Mouse (Mus musculus): ENCODE measurements at regions not wholly inside any gene's neighbourhood (a gene's known extent, or its start where the extent isn't known, plus 50 kb on each side); places are given as distances from the start of the nearest gene placed in this dataset.

- DNase-seq (ENCODE audit: low spot score): no peak
These were observed 354.2 kb upstream of the Col3a1 start for GRCm38 (mm10) chr1:44957125-44957524.

- no peak for DNase-seq (ENCODE audit: low spot score)
These were observed 324.2 kb upstream of the Col3a1 start for GRCm38 (mm10) chr1:44987171-44987570.

- DNase-seq (ENCODE audit: low spot score): no peak
These were observed 290.8 kb upstream of the Col3a1 start for GRCm38 (mm10) chr1:45020516-45020915.

- DNase-seq (ENCODE audit: low spot score): no peak
These were observed 290.1 kb upstream of the Col3a1 start for GRCm38 (mm10) chr1:45021234-45021633.

- DNase-seq (ENCODE audit: low spot score): peak; percentile 39
These were observed 289.0 kb upstream of the Col3a1 start for GRCm38 (mm10) chr1:45022146-45022841.

- DNase-seq (ENCODE audit: low spot score): no peak
These were observed 288.0 kb upstream of the Col3a1 start for GRCm38 (mm10) chr1:45023336-45023735.

GRCm38 (mm10) chr1:45031436-45032027 lies 279.8 kb upstream of the Col3a1 start:
- no peak for DNase-seq (ENCODE audit: low spot score)

GRCm38 (mm10) chr1:45033343-45033742 lies 278.0 kb upstream of the Col3a1 start:
- no peak for DNase-seq (ENCODE audit: low spot score)

GRCm38 (mm10) chr1:45041328-45041727 lies 270.0 kb upstream of the Col3a1 start:
- DNase-seq (ENCODE audit: low spot score): no peak

GRCm38 (mm10) chr1:45041815-45042214 lies 269.5 kb upstream of the Col3a1 start:
- DNase-seq (ENCODE audit: low spot score): no peak

GRCm38 (mm10) chr1:45043245-45043926 lies 268.0 kb upstream of the Col3a1 start:
- no peak for DNase-seq (ENCODE audit: low spot score)

- no peak for DNase-seq (ENCODE audit: low spot score)
These were observed 220.3 kb upstream of the Col3a1 start for GRCm38 (mm10) chr1:45090841-45091535.

- no peak for DNase-seq (ENCODE audit: low spot score)
These were observed 210.4 kb upstream of the Col3a1 start for GRCm38 (mm10) chr1:45100966-45101365.

GRCm38 (mm10) chr1:45116409-45117144 lies 194.8 kb upstream of the Col3a1 start:
- DNase-seq (ENCODE audit: low spot score): no peak

- no peak for DNase-seq (ENCODE audit: low spot score)
These were observed 176.1 kb upstream of the Col3a1 start for GRCm38 (mm10) chr1:45135152-45135714.

GRCm38 (mm10) chr1:45147019-45147418 lies 164.3 kb upstream of the Col3a1 start:
- DNase-seq (ENCODE audit: low spot score): no peak

GRCm38 (mm10) chr1:45181632-45182031 lies 129.7 kb upstream of the Col3a1 start:
- DNase-seq (ENCODE audit: low spot score): no peak

- DNase-seq (ENCODE audit: low spot score): no peak
These were observed 126.0 kb upstream of the Col3a1 start for GRCm38 (mm10) chr1:45185341-45185740.

GRCm38 (mm10) chr1:45207926-45208325 lies 103.4 kb upstream of the Col3a1 start:
- DNase-seq (ENCODE audit: low spot score): no peak

- DNase-seq (ENCODE audit: low spot score): no peak
These were observed 95.1 kb upstream of the Col3a1 start for GRCm38 (mm10) chr1:45216272-45216671.
